Mouse (Mus musculus) liver, embryonic 14.5 days (tissue): ENCODE data around the gene Wbp1l.
A peak's percentile ranks its signal among the peaks of the same experiment; 100 is the strongest.

ENCODE experiments used
- CTCF ChIP-seq: IDR thresholded peaks from 2 replicates; pipeline ENCODE4 v1.5.1; 2016; ENCODE audit warnings: antibody characterized with exemption, low read depth, control low read depth
- EP300 ChIP-seq: IDR thresholded peaks from 2 replicates; pipeline ENCODE4 v1.6.1; 2016; ENCODE audit warnings: antibody characterized with exemption, low read depth

DNA sequence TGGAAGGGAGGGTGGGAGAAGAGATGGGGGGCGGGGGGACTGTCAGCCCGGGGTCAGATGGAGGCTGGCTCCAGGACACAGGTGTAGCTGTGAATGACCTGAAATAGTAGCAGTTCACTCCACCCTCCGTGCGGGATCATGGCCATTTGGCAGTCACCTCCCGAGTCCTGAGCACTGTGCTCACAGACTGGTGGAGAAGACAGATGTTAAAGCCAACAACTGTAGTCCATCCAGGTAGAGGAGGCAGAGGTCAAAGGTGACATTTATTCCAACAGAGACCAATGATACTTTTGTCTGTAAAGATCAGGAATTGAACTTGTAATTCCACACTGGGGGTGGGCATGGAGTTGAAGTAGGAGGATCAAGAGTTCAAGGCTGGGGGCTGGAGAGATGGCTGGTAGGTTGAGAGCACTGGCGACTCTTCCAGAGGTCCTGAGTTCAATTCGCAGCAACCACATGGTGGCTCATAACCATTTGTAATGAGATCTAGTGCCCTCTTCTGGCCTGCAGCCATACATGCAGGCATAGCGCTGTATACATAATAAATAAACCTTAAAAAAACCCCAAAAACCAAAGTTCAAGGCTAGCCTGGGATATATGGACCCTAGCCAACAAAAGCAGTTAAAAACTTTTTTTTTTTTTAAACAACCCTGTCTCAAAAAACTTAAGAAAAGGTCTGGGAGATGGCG, 6.0 kb upstream of the Wbp1l start:
- TF ChIP-seq CTCF (peak; percentile 51), EP300 (no peak)
